Mouse (Mus musculus) heart, embryonic 16.5 days (tissue): ENCODE measurements around the gene Gcdh. TPM values are rescaled to one million over a fixed set of nuclear protein-coding genes. Genes with fewer than 3 reads are reported as not detected.
"Not testable (repeated sequence)": the region's sequence is repeated elsewhere in the genome, so short reads cannot be mapped to it uniquely, and the experiment has no call there.

Experiments used
- ATAC-seq: fragments of 200-750 bp; cut with Nextera tagmentation; replicated peaks from 2 replicates; pipeline ENCODE4 v1.8.0; 2017; ENCODE audit warnings: moderate number of reproducible peaks; ENCODE audit not compliant: insufficient read depth, low FRiP score; ENCODE audit errors: extremely low read depth
- H3K27ac ChIP-seq: fragments of 300-500 bp; sonication (generic); 2 replicates; pipeline ENCODE4 v1.5.1; 2014; ENCODE audit warnings: mild to moderate bottlenecking, low read length, control low read depth, moderate library complexity
- H3K27me3 ChIP-seq: fragments of 300-500 bp; sonication (generic); 2 replicates; pipeline ENCODE4 v1.6.1; 2014; ENCODE audit warnings: low read length, mixed read lengths; ENCODE audit not compliant: control insufficient read depth, insufficient read depth
- H3K36me3 ChIP-seq: fragments of 300-500 bp; sonication (generic); 2 replicates; pipeline ENCODE4 v1.6.1; 2014; ENCODE audit not compliant: control insufficient read depth, insufficient read depth
- H3K4me1 ChIP-seq: fragments of 300-500 bp; sonication (generic); 2 replicates; pipeline ENCODE4 v1.6.1; 2014; ENCODE audit warnings: low read length, mixed read lengths; ENCODE audit not compliant: control insufficient read depth, insufficient read depth
- H3K4me2 ChIP-seq: fragments of 300-500 bp; sonication (generic); 2 replicates; pipeline ENCODE4 v1.6.1; 2014; ENCODE audit warnings: low read depth, mild to moderate bottlenecking, control low read depth, low read length
- H3K4me3 ChIP-seq: fragments of 300-500 bp; sonication (generic); 2 replicates; pipeline ENCODE4 v1.5.1; 2014; ENCODE audit warnings: mild to moderate bottlenecking, control low read depth, low read length
- H3K9ac ChIP-seq: fragments of 300-500 bp; sonication (generic); 2 replicates; pipeline ENCODE4 v1.6.1; 2014; ENCODE audit warnings: low read length, control low read depth
- H3K9me3 ChIP-seq: fragments of 300-500 bp; sonication (generic); replicated peaks from 2 replicates; pipeline ENCODE4 v1.6.1; 2016; ENCODE audit warnings: low read length; ENCODE audit not compliant: control insufficient read depth
- WGBS: fragments of 180-500 bp; shearing (Covaris S2); extraction: QIAGEN DNeasy Blood & Tissue Kit; methylation state at CpG from one replicate; pipeline ENCODE4 v1.1.7; 2014; 5-methylcytosine and 5-hydroxymethylcytosine counted together
- polyA plus RNA-seq: library from polyadenylated mRNA; unstranded; fragments of >200 nt; fragmentation: Nextera tagmentation; extraction: Ambion mirVana; gene quantifications from 2 replicates; pipeline ENCODE4 v1.2.1, GENCODE M21; 2015

Gcdh gene
- polyA plus RNA-seq, 1 experiment from 2014 or later = 43.1 TPM

DNA sequence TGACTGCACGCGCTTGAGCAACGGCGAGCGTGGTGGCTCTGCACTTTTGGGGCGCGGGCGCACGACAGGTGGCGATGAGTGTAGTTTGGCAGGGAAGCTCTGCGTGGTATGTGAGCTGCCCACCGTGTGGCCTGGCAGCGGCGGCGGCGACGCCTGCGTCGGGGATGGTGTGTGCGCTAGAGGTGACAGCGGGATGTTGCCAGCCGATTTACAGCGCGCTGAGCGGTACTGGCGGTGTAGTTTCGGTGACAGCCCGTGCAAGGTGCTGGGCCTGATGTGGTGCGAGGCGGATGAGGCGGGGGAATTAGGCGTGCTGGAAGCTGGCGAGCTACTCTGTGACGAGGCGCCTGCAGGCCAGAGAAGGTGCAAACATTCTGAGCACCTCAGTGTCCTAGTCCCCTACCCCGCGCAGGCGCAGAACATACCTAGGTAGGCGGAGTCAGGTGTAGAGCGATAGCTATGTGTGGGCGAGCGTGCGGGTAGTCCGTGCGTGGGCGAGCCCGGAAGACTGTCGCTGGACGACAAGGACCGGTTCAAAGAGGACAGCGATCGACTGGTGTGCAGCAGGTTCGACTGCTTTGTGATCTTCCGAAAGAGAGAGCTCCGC lies 19.3 kb upstream of the Gcdh start:
- WGBS = under 1% methylated on average over 55 of the region's 55 CpGs
- Histone ChIP-seq H3K27ac (no peak overlapping the region), H3K4me3 (peak overlapping the region; percentile 57), H3K4me2 (peak overlapping the region; percentile 78), H3K4me1 (peaks cover 9% of the 10 kb centered on the region; the same call in 1 of the 2 replicates), H3K36me3 (no peaks in the 10 kb centered on the region), H3K27me3 (peaks cover 55% of the 10 kb centered on the region), H3K9ac (peak overlapping the region; percentile 62), H3K9me3 (peaks cover 4% of the 10 kb centered on the region; the same call in 1 of the 2 replicates)
- 0 out of 2 replicates have a peak, but pooled peaks have one; percentile 24 for ATAC-seq

DNA sequence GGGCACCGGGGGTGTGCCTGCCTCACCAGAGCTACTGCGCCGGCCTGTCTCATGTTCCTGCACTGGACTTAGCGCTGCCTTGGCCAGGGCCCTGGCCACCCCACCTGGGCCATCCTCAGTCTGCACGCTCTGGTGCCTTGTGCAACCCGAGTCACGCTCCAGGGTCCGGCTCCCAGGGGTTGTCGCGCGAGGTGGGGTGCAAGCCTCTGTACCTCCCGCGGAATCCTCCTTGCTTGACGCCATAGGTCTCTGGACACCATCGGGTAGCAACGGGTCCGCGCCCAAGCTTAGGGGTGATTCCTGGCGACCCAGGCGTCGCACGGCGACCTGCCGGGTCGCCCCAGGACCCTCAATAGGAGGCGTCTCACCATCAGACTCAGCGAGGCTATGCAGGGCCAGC lies 18.7 kb upstream of the Gcdh start:
- H3K4me2 ChIP-seq = peak overlapping the region; percentile 78
- 21% methylated on average over 27 of the region's 27 CpGs for WGBS
- no peaks in the 10 kb centered on the region for H3K36me3 ChIP-seq
- H3K27me3 ChIP-seq = peaks cover 49% of the 10 kb centered on the region
- H3K27ac ChIP-seq = no peak overlapping the region
- peaks cover 4% of the 10 kb centered on the region; the same call in 1 of the 2 replicates for H3K9me3 ChIP-seq
- ATAC-seq = no peak
- peak overlapping the region; percentile 62 for H3K9ac ChIP-seq
- H3K4me1 ChIP-seq = peaks cover 9% of the 10 kb centered on the region; the same call in 1 of the 2 replicates
- H3K4me3 ChIP-seq = peak overlapping the region; percentile 57

DNA sequence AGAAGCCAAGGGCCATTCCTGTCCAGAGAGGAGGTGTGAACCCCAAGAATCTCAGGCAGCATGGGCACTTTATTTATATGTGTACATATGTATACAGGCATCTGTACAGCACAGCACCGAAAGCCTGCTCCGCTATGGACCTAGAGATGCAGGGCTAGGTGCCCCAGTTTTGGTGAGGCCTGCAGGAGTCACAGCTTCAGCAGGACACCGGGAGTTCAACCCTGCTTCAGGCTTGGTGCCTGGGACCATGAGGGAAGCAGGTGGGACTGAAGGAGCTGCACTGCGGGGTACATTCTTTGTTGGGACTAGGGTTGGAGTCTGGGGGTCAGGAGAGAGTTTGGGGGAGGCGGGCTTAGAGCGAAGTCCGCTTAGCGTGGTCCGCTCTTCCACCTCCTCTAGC lies 18.1 kb upstream of the Gcdh start:
- no peak for ATAC-seq
- Histone ChIP-seq H3K4me2 (no peak overlapping the region), H3K27ac (no peak overlapping the region), H3K9ac (no peak overlapping the region), H3K4me3 (no peak overlapping the region), H3K9me3 (peaks cover 4% of the 10 kb centered on the region; the same call in 1 of the 2 replicates), H3K4me1 (peaks cover 9% of the 10 kb centered on the region; the same call in 1 of the 2 replicates), H3K36me3 (no peaks in the 10 kb centered on the region), H3K27me3 (peaks cover 45% of the 10 kb centered on the region)
- WGBS = 81% methylated on average over 9 of the region's 9 CpGs

DNA sequence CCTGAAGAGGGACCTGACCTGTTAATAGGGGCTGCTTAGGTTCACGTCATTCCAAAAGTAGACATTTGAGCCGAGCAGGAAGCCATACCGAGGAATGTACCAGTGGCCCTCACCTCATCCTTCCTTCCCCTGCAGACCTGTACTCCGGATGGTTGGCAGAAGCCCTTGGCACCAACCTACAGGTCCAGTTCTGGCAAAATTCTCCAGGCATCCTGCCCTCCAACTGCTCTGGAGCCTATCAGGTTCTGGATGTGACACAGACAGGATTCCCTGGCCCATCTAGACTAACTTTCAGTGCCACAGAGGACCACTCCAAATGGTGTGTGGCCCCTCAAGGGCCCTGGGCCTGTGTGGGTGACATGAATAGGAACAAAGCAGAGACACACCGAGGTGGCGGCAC lies 16.8 kb upstream of the Gcdh start:
- Histone ChIP-seq H3K4me1 (peaks cover 9% of the 10 kb centered on the region; the same call in 1 of the 2 replicates), H3K9me3 (peaks cover 4% of the 10 kb centered on the region; the same call in 1 of the 2 replicates), H3K4me2 (no peak overlapping the region), H3K36me3 (no peaks in the 10 kb centered on the region), H3K27me3 (peaks cover 39% of the 10 kb centered on the region), H3K4me3 (no peak overlapping the region), H3K9ac (no peak overlapping the region), H3K27ac (no peak overlapping the region)
- ATAC-seq = no peak
- WGBS = 79% methylated on average over 6 of the region's 6 CpGs

DNA sequence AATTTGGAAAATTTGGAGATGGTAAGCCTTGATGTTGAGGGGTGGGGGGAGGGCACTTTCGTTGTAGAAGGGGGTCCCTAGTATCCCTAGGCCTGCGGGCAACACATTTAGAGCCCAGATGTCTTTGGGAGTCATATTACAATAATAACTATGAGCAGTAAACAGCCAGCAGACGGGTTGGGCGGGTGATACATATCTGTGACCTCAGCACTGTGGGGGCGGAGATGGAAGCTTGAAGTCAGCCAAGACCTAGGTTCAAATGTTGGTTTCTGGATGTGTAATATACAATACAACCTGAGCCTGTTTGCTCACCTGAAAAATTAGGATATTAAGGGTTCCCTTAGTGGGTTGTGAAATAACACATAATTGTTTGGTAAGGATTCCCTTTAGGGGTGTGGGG lies 16.2 kb upstream of the Gcdh start:
- Histone ChIP-seq H3K4me2 (no peak overlapping the region), H3K9me3 (peaks cover 4% of the 10 kb centered on the region; the same call in 1 of the 2 replicates), H3K27me3 (peaks cover 39% of the 10 kb centered on the region), H3K36me3 (no peaks in the 10 kb centered on the region), H3K9ac (no peak overlapping the region), H3K4me1 (peaks cover 9% of the 10 kb centered on the region; the same call in 1 of the 2 replicates), H3K27ac (no peak overlapping the region), H3K4me3 (no peak overlapping the region)
- 83% methylated on average over 5 of the region's 5 CpGs for WGBS
- no peak for ATAC-seq

DNA sequence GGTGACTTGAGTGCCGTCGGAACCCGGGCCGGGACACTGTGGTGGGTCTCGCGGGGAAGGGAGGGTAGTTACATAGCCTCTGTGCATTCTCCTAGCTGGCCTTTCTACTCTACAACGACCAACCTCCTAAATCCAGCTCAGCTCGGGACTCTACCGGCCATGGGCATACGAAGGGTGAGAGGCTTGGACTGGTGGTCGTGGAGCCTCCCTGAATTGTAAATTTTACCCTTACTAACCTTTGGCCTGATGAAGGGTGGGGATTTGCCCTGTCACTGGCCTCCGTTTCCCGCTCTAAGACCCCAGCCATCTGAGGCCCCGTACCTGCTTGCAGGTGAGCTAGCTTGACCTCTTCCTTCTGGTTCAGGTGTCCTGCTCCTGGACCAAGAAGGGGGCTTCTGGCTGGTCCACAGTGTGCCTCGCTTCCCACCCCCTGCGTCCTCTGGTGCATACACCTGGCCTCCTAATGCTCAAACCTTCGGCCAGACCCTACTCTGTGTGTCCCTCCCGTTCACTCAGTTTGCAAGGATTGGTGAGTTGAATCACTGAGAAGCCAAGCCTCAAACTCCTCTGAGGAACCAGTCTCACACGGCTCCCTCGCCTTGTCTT lies 15.5 kb upstream of the Gcdh start:
- H3K4me2 ChIP-seq = peak overlapping the region; percentile 97
- peaks cover 4% of the 10 kb centered on the region; the same call in 1 of the 2 replicates for H3K9me3 ChIP-seq
- H3K9ac ChIP-seq = peak overlapping the region; percentile 81
- 47% methylated on average over 20 of the region's 20 CpGs for WGBS
- H3K4me1 ChIP-seq = peaks cover 9% of the 10 kb centered on the region; the same call in 1 of the 2 replicates
- ATAC-seq = no peak
- H3K27me3 ChIP-seq = peaks cover 39% of the 10 kb centered on the region
- no peak overlapping the region for H3K27ac ChIP-seq
- no peaks in the 10 kb centered on the region for H3K36me3 ChIP-seq
- peak overlapping the region; percentile 71 for H3K4me3 ChIP-seq

DNA sequence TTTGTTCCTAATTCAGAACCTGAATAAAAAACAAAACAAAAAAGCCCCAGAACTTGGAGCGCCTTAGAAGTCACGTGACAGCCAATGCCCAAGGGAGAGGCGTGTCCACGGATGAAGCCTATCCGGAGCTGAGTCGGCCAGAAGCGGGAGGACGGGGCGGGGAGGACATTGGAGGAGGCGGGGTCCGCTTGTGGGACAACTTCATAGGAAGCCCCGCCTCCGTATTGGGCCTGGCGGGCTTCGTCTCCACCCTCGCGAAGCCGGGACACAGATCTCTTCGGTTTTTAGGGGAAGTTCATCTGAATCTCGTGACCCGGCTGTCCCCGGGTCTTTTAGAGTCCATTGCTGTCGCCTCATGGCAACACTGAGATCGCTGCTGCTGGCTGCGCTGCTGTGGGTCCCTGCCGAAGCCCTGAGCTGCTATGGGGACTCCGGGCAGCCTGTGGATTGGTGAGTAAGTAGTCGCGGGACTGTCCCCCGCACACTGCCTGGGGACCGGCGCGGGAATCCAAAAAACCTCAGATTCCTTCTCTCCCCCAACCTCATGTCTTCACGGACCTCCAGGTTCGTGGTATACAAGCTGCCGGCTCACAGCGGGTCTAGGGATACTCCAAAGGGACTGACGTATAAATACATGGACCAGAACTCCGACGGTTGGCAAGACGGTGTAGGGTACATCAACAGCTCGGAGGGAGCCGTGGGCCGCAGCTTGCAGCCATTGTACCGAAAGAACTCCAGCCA lies 14.9 kb upstream of the Gcdh start, which contains the start of gene Dnase2a:
Gene Dnase2a (plus strand): TSS at position 140 of the 741 bp plus-strand sequence.
- ATAC-seq = peak; percentile 92
- peaks cover 10% of the 10 kb centered on the region; the same call in 1 of the 2 replicates for H3K4me1 ChIP-seq
- H3K4me3 ChIP-seq = peak within 1 kb of the TSS; percentile 71
- H3K36me3 ChIP-seq = no peaks in the 10 kb centered on the region
- 1% methylated on average over 45 of the region's 45 CpGs for WGBS
- no peaks in the 10 kb centered on the region for H3K9me3 ChIP-seq
- peak within 1 kb of the TSS; percentile 97 for H3K4me2 ChIP-seq
- peaks cover 39% of the 10 kb centered on the region for H3K27me3 ChIP-seq
- H3K27ac ChIP-seq = peak within 1 kb of the TSS; percentile 16
- peak within 1 kb of the TSS; percentile 81 for H3K9ac ChIP-seq

DNA sequence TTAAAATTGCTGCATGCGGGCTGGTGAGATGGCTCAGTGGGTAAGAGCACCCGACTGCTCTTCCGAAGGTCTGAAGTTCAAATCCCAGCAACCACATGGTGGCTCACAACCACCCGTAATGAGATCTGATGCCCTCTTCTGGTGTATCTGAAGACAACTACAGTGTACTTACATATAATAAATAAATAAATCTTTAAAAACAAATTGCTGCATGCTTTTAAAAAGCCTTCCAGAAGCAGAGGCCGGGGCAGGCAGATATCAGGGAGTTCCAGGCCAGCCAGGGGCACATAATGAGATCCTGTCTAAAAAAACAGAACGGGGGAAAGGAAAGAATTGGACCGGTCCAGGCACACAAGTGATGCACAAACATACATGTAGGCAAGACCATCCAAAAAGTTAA lies 14.3 kb upstream of the Gcdh start:
- WGBS = 27% methylated on average over 6 of the region's 7 CpGs
- H3K36me3 ChIP-seq, ATAC-seq, H3K27ac ChIP-seq, H3K9me3 ChIP-seq: not testable (repeated sequence)
- Histone ChIP-seq H3K9ac (peak overlapping the region; percentile 81), H3K27me3 (peaks cover 38% of the 10 kb centered on the region), H3K4me1 (peaks cover 12% of the 10 kb centered on the region; the same call in 1 of the 2 replicates), H3K4me2 (peak overlapping the region; percentile 97), H3K4me3 (peak overlapping the region; percentile 71)
